Mouse (Mus musculus) liver, postnatal 0 days (tissue): ENCODE data around the gene Fam186a.
"Not testable (repeated sequence)": the region's sequence is repeated elsewhere in the genome, so short reads cannot be mapped to it uniquely, and the experiment has no call there.

Experiments
- CTCF ChIP-seq: sonication (generic); IDR thresholded peaks from 2 replicates; pipeline ENCODE4 v1.5.1; 2016; ENCODE audit warnings: antibody characterized with exemption, low read depth
- EP300 ChIP-seq: IDR thresholded peaks from 2 replicates; pipeline ENCODE4 v1.6.1; 2016; ENCODE audit warnings: antibody characterized with exemption, low read depth, mild to moderate bottlenecking

DNA sequence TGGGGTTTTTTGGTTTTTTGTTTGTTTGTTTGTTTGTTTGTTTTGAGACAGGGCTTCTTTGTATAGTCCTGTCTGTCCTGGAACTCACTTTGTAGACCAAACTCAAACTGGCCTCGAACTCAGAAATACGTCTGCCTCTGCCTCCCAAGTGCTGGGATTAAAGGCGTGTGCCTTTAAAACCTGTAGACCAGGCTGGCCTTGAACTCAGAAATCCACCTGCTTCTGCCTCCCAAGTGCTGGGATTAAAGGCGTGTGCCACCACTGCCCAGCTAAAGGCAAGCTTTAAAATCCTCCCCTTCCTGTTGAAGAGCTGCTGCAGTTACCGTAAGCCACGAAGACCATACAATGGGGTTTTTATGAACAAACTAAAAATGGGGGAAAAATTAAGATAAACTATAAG is 2.9 kb upstream of the Fam186a start, which contains the start of gene Larp4:
- not testable (repeated sequence) for TF ChIP-seq EP300, CTCF
